Mouse (Mus musculus) embryo, embryonic 10 days (tissue): ENCODE measurements around the gene Orm1.

Experiments used
- DNase-seq: peaks from one replicate; pipeline ENCODE4 v3.0.0-alpha.2; 2015; ENCODE audit warnings: low spot score

Orm1 gene

GRCm38 (mm10) chr4:63355877-63356665 is 11.7 kb downstream of the Orm1 start, which contains the start of gene Orm3:
Orm3 (plus strand) TSS chr4:63356162.
- no peak for DNase-seq

DNA sequence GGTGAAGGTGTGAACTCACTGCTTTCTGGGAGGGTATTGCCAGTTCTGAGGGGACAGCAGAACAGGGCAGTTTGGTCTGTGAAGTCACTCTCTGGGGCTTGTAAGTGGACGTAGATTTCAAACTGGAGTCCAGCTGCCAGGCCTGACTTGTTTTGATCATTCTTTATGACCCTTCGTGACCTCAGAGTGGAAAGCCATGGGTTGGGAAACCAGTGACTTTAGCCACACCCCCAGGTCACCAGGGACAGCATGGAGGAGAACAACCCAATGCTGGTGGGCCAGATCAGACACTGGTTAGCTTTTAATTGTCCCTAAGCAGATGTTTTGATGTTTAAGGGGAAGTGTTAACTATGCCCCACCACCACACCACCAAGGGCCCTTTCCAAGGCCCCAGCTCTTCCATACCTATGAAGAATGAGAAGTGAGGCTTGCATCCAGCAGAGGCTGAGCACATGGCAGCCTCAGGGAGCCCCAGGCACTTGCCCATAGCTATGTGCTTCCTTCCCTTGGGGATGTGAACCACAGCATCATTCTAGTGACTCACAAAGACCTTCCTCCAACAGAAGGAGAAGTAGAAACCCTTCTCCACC is 12.7 kb downstream of the Orm1 start:
- DNase-seq = peak; percentile 24

DNA sequence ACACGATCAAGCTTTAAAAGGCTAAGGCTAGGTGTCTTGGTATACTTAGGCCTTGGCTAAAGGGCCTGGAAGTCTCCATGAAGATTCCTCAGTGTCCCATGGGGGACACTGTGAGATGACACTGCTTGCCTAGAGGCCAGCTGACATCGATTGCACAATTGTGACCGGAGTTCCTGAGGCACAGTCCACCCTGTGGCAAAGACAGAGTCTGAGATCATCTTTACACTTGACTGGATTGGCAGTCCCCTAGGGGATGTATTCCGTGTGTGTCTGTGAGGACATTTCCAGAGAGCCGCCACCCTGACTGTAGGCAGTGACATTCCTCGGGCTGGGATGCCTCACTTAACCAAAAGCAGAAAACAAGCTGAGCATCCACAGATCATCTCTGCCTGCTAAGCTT is 15.5 kb downstream of the Orm1 start:
- DNase-seq = no peak

GRCm38 (mm10) chr4:63362150-63362549 is 17.8 kb downstream of the Orm1 start, which contains the start of gene Orm2:
Orm2 (plus strand) TSS chr4:63362449.
- DNase-seq = no peak

- DNase-seq = peak; percentile 91
Observed at GRCm38 (mm10) chr4:63368577-63368976, 24.2 kb downstream of the Orm1 start.

DNA sequence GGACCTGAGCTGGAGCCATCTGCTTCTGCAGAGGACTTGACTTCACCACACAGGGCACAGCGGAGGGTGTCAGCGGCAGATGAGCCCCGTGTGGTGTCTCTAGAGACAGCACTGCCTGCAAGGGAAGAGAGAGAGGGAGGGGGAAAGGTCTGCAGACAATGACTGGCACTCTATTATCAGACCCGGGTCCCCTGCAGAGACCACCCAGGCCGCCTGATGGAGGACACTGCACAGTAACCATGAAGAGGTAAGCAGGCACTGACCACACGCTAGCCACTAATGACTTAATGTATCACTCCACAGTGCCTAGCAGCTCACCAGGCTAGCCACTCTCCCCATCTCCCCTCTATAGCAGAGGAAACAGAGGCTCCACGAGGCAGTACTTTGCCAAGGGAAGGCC is 26.5 kb downstream of the Orm1 start:
- no peak for DNase-seq

DNA sequence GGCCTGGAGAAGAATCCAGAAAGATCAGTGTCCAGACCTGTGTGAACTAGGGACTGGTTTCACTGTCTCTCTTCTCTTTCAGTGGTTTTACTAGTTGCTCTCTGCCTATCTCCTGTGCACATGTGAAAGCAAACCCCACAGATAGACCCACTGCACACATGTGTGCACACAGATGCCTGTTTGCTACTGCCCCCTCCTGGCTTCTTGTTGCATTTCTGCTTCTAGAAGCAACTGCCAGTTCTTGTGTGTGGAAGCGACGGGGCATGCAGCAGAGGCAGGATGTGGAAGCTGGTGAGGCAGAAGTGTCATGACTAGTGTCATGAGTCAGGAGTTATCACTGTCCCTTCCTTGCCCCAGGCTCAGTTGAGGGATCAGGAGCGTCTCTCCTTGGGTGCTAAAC is 27.5 kb downstream of the Orm1 start:
- DNase-seq = peak; percentile 58

GRCm38 (mm10) chr4:63373404-63373803 is 29.0 kb downstream of the Orm1 start:
- no peak for DNase-seq

DNA sequence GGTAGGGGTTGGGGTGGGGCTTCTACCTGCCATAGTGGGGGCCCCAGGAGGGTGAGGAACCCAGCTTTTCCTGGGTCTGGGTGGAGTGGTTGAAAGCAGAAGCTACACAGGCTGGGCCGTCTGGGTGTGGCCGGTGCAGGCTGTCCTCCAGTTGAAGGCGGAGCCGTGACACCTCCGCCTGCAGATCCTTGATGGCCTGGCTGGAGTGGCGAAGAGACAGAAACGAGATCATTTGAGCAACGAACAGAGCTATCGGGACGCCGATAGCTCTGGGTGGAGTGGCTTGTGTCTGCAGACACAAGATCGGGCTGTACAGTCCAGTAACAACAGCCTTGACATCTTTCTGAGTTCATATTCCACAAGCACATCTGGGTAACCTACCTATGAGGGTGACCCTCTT is 30.0 kb downstream of the Orm1 start:
- DNase-seq = no peak

DNA sequence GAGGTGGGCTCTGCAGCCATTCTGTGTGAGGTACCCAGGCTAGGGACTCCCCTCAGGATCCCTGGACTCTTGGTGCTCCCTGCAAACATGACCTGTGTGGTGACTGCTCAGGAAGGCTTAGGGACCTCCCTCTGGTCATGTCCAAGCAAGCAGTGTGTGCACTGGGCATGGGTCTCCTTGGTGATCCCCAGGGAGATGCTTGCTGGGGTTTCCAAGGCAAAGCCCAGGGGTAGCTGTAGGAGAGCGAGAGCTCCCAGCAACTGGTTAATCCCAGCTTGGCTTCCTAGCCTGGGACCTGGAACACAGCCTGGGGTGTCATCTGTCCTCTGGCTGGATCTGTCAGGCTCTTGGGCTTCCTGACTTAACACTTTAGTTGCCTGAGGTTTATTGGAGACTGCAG is 31.0 kb downstream of the Orm1 start:
- no peak for DNase-seq

DNA sequence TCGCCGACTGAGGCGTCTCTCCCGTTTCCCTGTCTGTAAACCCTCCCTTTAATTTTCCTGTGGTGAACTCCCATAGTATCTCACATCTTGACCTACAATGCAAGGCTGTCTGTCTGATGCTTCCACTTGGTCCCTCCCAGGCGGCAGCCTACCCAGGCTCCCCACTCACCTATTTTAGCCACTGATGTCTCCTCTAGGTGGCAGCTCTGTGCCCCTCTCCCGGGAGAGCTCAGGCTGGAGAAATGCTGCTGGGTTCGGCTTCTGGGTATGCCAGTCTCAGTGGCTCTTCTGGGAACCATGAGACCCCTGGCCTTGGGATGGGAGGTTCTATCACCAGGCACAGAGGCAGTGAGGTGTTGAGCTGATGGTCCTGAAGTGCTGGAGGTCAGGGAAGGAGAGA is 33.1 kb downstream of the Orm1 start:
- no peak for DNase-seq

- no peak for DNase-seq
Observed at GRCm38 (mm10) chr4:63382676-63383369, 38.5 kb downstream of the Orm1 start.

DNA sequence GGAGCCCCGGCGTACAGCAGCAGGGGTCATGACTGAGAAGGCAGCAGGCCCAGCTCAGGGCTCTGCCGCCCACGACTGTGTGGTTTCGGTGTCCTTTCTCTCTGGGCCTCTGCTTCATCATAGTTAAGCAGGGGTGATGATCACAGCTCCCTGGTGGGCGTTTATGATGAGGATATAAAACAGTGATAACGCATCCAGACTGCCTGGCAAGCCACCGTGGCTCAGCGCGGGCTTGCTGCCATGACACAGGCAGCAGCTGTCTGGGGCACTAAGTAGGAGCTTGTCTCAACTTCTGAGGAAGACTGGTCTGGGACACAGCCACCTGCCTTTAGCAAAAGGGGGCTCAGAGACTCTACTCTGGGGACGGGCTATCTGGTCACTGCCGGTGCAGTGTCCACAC is 39.1 kb downstream of the Orm1 start:
- no peak for DNase-seq

- DNase-seq = no peak
Observed at GRCm38 (mm10) chr4:63384262-63384661, 39.9 kb downstream of the Orm1 start.

DNA sequence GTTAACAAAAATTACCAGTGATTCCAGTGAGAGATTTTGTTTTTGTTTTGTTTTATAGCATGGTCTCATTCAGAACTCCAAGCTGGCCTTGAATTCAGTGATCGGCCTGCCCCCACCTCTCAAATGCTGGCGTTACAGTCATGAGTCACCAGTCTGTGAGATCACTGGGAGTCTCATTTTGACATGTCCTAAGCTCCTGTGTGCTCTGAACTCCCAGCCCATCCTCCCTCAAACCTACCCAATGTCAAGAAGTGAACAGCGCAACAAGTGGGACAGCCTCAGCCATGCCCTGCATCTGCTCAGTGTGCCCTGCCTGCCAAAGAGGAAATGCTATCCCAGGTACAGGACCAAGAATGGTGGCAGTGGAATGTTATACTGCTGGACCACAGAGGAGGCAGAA is 40.9 kb downstream of the Orm1 start:
- no peak for DNase-seq

DNA sequence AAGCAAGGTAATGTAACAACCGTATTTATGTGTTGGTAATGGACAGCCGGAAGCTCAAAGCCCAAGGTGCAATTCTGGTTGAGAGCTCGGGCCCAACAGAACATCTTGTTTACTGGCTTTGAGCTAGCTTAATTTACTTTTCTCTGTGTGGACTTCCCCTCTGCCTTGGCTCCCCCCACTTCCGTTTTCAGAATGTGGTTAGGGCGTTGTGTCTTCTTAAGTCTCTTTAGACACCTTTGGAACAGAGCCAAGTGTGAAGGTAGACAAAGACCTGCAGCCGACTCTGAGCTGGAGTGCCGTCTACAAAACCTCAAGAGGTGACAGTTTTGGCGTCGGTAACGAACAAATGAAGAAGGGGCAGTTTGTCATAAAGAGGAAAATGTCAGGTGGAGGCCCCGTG is 41.4 kb downstream of the Orm1 start:
- DNase-seq = no peak

DNA sequence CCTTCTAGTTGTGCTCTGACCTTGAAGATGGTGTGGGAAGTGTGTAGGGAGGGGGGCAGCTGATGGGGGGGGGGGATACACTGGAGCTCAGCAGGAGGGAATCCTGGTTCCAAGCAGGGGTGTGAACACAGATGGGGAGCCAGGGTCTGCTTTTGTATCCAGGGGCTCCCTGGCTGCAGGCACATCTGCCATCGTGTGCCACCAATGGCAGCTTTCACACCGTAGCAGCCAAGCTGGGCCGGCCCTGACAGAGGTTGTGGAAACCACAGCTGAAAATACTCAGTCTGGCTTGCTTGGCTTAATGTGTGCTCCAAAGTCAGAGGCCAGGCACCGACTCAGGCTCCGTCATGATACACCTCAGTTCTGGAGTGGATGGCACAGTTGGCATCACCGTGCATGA is 43.7 kb downstream of the Orm1 start:
- DNase-seq = no peak

GRCm38 (mm10) chr4:63389121-63389886 is 44.9 kb downstream of the Orm1 start:
- DNase-seq = peak; percentile 32

DNA sequence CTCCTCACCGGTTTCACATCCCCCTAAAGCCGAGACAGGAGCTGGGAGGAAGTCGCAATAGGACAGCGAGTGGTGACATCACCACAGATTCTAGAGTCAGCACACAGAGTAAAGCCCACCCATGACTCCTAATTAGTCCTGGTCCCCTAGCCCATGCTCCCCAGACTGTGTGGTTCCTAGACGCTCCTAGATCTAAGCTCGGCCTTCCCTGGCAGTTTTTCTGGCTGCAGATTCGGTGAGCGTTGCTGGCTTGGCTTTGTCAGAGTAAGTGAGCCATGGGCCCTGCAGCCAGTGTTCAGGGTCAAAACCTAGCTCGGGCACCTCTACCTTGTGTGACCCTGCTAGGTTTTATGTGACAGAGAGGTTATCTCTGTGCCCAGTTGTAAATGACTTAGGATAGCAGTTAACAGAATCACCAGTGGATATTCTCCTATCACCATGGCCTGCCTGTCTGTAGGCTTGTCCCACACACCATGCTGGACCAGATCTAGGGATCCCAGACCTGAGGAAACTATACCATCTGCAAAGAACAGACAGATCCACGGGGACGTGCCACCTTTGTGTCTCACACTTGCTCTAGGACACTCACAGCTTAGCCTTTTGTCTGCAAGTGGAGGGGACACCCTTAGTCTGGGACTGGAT is 45.6 kb downstream of the Orm1 start:
- DNase-seq = no peak

DNA sequence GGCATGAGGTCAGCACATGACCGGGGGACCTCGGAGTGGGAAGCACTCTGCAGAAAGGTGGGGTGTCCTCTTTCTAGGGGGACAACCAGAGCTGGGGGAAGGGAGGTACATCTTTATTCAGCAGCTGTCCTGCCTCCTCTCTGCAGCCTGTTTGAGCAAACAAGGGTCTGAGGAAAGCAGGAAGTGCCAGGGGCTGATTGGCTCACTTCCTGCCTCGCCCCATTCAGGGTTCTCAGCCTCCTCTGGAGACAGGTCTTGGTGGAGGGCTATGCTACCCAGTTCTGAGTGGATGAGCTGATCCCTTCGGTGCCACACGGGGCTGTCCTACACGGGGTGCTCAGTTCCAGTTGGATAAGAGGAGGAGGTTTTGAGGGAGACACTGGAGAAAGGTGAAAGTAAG is 47.0 kb downstream of the Orm1 start:
- no peak for DNase-seq
